Mouse (Mus musculus): ENCODE data around the gene Hinfp.
"Not testable (repeated sequence)": the region's sequence is repeated elsewhere in the genome, so short reads cannot be mapped to it uniquely, and the experiment has no call there.

Gene Hinfp

DNA sequence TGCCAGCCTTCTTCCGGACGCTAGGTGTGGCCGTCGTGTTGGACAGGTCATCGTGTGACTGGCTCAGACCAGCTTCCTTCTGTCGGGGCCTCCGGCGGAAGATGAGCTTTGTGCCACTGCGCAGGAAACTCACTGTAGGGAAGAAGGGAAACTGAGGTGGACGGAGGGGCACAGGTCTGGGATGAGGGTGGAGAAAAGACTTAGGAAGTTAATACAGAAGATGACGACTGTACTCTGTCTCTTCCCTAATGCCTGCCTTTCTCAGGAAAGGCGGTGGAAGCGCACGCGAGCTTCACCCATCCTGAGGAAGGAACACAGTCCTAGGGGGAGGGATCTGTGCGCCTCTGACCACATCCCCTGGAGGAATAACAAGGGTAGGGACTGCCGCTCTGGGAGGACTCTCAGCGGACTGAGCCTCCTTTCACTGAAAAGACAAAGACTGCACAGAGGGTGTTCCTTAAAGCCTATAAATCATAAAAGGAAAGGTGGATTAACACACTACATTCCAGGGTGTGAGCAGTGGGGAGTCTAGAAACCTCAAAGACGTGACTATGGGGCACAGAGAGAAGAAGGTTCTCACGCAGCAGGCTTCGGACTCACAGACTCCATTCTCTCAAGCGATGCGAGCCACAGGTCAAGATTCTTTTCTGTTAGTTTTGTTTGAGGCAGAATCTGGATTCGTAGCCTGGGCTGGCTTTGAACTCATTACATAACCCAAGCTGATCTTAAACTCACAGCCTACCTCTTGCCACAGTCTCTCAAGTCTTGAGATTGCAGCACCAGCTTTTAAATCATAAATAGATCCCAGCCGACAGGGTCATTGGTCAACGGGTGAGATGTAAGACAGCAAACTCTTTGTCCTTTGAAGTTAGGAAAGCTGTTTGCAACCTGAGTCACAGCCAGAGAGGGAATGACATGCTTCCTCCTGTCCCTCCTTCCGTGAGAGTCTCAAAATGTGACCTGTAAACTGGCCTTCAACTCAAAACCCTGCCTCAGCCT lies 6.0 kb upstream of the Hinfp start:
- DNase-seq (ENCODE audit: low spot score), result no peak

DNA sequence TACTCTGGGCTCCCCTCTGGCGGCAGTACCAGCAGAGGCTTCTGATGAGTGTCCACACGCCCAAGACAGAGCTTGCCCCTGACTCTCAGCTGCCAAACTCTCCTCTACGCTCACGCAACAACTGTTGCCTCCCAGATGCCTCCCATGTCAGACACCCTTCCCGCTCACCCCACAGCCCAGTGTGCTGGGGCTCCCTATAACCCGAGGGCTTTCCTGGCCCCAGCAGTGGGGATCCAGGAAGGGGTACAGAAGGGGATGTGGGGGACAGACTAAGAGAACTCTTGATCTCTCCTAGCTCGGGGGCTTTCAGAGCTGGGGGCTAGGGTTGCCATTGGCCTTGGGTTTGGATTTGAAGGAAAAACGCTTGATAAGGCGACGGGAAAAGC lies 5.3 kb upstream of the Hinfp start:
- no peak for DNase-seq (ENCODE audit: low spot score)

DNA sequence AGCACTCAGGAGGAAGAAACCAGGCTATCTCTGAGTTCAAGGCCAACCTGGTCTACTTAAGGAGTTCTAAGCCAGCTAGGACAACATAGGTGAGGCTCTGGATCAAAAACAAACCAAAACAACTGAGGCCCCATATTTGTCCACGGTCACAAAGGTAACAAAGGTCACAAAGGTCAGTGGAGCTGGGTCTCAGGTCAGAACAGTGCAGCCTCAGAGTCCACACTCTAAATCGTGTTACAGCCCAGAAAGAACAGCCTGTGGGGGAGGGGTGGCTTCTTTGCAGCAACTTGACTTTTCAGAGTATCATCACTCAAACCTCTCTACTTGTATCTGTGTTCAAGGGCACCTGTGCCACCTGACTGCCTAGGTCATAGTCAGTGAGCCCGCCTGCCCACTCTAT lies 4.3 kb upstream of the Hinfp start:
- no peak for DNase-seq (ENCODE audit: low spot score)

DNA sequence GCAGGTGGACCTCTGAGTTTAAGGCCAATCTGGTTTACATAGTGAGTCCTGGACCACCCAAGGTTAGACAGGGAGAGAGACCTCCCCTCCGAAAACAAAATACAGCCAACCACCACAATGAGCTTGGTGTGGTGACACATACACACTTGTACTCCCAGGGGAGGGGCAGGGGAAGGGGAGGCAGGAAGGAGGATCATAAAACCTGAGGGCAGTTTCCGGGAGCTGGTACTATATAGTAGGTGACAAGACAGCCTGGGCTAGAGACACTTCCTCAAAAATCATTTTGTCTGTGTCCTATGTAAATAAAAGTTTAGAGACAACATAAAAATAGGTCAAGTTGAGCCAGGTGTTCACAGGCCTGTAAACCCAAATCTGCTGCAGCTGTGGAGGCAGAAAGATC lies 1.8 kb upstream of the Hinfp start:
- DNase-seq (ENCODE audit: low spot score), result no peak

DNA sequence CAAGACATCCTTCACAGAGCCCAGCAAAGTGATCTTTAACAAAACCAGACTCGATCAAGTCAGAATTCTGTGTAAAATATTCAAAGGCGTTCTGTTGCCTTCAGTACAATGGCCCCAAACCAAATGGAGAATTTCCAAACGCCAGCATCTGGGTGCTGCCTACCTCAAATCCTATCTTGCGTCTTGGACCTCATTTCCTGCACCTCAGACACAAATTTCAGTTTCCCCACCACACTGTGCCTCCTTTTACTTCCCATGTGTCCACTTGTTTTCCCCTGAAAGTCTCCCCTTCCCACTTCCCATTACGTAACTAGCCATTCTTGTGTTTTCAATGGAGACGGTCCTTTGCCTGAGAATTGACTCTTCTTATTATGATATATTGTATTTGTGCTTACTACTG lies 1.1 kb upstream of the Hinfp start:
- DNase-seq (ENCODE audit: low spot score), result no peak

DNA sequence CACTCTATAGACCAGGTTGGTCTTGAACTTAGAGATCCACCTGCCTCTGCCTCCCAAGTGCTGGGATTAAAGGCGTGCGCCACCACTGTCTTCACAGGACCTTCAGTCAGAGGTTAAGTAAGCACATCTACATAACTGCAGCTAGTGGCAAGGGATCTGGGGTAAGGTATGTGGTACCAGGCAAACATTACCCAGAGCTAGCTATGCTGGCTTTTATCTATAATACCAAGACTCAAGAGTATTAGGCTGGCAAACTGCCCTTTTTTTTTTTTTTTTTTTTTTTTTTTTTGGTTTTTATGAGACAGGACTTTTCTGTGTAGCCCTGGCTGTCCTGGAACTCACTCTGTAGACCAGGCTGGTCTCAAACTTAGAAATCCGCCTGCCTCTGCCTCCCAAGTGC lies 5.5 kb downstream of the Hinfp start:
- DNase-seq (ENCODE audit: low spot score), result not testable (repeated sequence)

DNA sequence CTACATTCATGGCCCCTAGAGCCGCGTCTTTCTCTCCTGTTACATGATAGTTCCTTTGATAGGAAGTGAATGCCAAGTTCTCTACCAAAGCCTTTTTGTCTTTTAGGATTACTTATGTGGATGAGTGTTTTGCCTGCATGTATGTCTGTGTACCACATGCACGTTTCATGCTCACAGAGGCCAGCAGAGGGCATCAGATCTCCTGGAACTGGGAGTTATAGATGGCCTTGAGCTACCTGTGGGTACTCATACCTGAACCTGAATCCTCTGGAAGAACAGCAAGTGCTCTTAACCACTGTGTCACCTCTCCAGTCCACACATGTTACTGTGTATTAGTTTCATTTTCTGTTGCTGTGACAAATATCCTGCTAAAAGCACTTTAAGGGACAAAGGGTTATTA lies 13.0 kb downstream of the Hinfp start:
- no peak for DNase-seq (ENCODE audit: low spot score)

DNA sequence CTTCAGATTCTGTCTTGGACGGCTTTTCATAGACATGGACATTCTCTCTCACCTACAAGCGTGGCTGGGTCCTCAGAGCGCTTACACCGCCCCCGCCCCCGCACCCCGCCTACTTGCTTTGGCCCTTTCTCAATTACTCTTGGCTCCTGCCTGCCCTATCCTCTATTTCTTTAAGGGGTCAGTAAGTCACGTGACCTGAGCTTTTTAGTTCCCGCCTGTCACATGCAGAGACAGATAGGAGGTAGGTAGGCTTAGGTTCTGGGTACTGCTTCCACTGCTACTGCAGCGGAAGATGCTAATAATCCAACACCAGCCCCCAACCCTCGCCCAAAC lies 16.5 kb downstream of the Hinfp start:
- no peak for DNase-seq (ENCODE audit: low spot score)

DNA sequence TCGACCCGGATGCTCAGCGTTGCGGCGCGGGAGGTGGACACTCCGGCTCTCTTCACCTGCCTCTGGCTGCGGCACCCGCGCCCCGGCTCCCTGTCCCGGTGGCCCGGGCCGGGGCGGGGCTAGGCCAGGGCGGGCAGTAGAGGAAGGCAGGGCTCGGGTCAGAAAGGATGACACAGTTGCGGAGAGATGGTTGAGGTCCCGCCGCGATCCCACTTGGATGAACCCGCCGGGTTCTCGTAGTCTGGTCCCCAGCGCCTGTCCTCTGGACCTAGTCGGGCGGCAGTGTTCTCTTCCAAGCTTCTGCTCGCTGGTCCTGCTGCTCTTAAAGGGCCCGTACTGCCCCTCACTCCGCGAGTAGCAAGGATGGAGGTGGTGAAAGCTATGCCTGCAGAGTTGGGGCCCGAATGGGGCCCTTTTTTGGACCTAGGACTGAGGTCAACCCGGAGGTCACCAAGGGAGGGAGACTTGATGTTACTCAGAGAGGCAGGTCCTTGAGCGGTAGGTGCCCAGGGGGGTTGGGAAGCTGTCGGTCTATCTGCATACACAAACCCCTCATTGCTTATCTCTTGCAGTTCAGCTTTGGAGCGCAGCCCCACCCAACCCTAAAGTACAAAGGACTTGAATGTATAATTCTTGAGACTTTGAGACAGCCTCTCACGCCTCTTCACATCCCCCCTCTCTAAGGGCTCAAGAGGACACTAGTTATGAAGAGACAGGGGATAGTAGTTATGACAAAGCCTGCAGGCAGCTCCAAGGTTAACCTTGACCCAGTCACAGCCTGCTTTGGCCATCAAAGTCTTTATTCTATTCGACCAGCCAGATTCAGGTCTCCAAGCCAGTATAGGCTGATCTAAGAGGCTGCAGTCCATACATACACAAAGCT lies 17.2 kb downstream of the Hinfp start, which contains the start of gene Abcg4:
TSS of gene Abcg4 (minus strand) at position 540 of the 883 bp plus-strand sequence.
- DNase-seq (ENCODE audit: low spot score), result no peak

DNA sequence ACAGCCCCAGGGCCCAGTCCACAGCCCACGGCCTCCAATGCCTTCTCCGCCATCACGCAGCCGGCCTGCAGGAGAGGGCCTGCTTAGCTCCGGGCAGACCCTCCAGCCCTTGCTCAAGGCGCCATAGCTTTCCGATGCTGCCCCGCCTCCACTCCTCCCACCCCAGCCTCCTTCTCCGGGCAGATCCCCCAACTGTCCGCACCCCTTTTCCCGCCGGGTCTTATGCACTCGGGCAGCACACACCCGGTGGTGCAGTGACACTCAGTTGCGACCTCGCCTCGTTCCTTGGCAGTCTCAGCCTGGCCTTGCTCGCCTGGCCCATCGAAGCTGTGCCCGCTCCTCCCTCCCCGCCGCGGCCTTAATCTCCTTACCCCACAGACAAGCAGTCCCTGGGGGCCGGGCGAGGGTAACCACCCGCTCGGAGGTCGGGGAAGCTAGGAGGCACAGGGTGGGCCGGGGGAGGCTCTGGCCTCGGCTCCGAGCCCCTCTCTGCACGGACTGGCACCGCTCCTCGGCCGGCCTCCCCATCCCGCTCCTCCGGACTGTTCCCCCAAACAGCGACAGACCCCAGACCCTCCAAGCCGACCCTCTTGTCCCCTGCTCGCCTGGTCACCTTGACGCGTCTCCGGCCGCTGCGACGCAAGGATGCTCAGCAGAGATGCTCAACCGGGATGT lies 17.9 kb downstream of the Hinfp start:
- DNase-seq (ENCODE audit: low spot score), result peak; percentile 41

DNA sequence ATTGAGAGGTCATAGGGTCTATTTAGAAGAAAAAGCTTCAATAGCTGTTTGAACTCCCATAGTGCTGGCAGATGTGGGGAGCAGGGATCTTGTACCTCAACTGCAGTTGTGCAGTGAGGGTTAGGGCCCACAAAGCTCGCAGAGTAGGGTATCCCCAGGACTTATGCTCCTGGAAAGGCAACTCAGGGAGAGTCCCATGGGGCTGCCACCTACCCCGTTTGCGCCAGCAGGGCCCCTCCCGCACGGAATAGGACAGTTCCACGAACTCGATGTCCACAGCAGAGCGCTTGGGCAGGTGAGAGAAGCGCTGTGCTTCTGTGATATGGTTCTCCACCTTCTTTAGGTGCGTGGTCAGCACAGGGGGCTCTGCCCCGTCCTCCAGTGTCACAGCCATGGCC lies 18.5 kb downstream of the Hinfp start:
- DNase-seq (ENCODE audit: low spot score), result no peak

DNA sequence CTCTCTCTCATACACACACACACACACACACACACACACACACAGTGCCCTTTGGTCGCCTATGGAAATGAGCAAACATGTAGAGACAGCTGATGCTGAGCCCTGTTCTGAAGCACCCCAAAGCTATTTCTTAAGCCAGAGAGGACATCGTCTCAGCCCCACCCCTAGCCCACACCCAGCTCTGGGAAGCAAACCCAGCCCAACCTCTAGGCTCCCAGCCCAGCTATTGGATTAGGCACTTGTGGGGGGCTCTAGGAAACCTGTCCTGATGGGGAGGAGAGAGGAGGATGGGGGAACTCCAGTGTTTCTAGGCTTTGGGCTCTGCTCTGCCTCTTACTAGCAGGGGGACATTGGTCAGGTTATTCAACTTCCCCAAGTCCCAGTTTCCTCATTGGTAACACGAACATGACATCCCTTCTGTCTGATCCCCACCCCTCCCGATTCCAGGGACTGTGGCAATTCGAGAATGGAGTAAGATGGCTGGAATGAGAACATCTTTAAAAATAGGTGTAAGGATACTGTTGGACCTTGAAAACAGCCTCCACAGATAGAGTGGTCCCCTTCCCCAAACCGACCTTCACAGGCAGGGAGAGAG lies 19.1 kb downstream of the Hinfp start:
- no peak for DNase-seq (ENCODE audit: low spot score)

DNA sequence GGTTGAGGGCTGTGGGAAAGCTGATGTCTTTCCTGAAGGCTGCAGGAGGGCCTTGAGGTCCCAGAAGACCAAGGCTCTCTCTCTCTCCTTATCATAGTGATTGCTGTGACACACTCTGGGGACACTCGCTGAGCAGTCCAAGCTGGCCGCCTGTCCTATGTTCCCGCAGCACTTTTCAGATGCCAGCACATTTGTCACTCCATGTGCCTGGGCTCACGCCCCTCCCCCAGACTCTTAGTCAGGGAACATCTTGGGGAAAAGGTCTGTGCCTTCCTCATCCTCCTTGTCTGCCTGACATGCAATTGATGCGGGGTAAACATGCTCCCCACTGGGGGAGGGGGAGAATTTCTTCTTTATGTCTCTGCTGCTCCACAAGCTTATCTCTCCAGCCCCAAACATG lies 22.3 kb downstream of the Hinfp start:
- DNase-seq (ENCODE audit: low spot score), result no peak

DNA sequence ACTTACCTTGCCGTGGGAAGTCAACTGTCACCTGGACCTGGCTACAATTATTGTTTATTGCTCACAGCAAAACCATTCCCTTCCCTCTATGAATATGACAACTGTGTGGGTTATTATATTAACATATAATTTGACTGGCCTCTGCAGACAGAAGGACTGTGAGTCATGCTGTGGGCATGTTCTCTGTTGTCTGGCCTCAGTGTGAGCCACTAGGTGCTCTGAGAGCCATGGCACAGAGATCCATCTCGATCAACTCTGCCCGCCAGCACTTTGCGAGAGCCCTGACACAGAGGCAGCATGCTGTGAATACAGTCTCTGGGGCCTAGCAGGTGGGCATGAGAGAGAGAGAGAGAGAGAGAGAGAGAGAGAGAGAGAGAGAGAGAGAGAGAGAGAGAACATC lies 35.5 kb downstream of the Hinfp start:
- DNase-seq (ENCODE audit: low spot score), result no peak

DNA sequence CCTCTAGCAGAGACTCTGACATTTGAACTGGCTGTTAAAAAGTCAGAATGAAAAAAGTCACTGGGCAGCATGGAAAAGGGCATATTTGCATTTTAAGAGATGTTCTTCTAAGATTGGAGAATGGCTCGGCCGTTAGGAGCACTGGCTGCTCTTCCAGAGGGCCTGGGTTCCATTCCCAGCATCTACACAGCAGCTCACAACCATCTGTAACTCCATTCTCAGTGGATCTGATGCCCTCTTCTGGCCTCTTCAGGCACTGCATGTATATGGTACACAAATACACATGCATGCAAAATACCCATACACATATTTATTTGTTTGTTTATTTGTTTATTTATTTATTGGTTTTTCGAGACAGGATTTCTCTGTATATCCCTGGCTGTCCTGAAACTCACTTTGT lies 36.4 kb downstream of the Hinfp start:
- no peak for DNase-seq (ENCODE audit: low spot score)

DNA sequence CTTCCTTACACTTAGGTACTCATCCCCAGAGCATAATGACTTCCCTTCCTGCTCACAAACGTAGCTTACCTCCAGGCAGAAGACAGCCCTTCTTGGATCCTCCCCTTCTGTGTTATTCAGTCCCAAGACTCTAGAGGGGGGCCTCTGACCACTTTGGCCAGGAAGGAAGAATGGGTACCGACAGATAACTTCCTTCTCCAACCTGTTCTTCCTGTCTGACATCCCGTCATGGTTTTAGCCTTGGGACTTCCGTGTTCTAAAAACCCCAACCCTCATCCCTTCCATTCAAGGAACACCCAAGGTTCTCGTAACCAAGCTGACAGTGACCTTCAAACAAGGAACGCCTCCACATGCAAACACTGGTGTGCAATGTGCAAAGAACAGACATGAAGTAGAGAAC lies 37.0 kb downstream of the Hinfp start, which contains the start of gene Nlrx1:
TSS of gene Nlrx1 (minus strand) at position 168 of the 400 bp plus-strand sequence.
- DNase-seq (ENCODE audit: low spot score), result no peak

DNA sequence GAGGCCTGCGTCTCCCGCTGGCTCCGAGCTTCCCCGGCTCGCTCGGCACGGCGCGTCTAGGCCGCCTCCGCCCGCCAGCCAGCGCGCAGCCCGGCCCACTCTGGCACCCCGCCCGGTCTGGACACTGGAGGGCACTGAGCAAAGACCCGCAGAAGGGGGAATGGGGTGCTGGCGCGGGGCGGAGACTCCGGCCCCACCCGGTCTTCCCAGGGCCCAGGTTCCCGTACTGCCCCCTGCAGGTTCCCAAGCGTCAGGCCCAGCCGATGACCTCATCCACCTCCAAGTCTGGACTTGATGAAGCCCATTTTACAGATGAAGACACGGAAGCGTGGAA lies 37.5 kb downstream of the Hinfp start:
- DNase-seq (ENCODE audit: low spot score), result peak; percentile 85

DNA sequence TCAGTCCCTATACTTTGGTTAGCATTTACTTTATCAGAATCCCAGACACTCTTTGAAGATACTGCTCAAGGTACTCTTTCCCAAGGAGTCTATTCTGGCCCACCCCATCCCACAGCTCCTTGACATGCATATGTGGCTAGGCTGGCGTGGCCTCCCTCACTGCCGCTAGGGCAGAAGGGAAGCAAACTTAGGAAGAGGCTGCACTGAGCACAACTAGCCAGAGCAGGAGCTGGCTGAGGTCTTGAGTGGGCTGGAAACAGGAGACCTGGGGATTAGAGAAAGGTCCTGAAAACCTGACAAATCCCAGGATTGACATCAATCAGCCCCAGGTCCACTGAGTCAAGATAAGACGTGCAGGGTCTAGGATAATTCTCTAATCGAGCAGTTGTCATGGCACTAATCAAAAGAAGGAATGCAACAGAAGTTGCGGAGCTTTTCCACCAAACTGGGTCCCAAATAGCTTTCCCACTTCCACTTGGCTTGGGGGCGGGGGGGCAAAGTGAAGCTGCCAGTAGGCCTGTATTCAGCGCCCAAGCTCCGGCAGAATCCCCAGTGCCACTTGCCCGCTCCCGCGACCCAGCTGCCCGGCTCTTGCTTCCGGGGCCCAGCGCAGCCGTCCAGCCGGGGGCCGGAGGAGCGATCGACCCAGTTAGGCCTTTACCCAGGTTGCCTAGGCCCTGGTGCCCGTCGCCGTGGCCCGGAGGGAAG lies 38.0 kb downstream of the Hinfp start:
- no peak for DNase-seq (ENCODE audit: low spot score)

DNA sequence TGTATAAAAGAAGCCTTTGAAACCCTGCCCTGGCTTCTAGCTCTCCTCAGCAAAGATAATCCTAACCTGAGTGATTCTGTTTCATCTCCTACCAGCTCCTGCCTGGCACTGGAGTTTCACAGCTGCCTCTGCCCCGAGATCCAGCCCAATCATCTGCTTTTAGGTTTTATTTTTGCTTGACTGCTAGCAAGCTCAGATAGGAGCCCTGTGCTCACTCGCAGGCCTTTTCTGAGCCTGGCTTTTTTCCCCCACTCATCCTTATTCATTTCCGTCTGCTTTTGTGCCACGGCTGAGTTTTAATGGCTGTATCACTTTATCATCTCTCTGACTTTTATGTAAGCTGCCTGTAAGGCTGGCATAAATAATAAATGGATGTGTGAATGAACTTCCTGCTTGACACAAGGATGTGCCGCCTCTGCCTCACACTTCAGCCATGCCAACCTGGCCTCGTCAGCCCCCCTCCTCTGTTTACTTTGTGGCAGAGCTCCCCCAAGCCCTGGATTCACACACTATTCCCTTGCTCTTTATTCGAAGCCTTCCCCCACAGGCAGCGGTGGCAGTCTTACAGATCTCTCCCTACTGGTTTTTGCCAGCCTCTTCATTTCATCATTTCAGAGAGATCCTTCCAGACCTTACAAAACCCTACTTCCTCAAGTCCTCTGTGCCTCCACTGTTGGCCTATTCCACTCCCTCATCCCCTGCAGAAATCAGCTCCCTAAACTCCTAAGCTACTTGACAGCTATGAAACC lies 38.8 kb downstream of the Hinfp start:
- DNase-seq (ENCODE audit: low spot score), result no peak

DNA sequence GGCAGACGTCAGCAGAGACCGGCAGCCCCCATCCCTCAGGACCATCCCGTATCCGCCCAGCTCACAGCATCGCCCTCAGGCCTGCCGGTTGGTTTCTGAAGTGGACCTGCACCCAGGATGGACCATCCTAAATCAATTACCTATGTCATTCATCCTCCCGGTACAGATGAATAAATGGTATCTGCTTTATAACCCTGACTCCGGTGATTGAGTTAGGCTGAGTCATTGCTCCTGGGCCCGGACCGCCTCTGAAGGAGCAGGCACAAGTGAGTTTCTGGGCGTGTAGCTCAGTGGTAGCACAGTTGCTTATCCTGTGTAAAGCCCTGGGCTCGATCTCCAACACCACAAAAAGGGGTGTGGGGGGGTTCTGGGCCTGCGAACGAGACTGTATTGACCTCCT lies 44.1 kb downstream of the Hinfp start:
- no peak for DNase-seq (ENCODE audit: low spot score)

DNA sequence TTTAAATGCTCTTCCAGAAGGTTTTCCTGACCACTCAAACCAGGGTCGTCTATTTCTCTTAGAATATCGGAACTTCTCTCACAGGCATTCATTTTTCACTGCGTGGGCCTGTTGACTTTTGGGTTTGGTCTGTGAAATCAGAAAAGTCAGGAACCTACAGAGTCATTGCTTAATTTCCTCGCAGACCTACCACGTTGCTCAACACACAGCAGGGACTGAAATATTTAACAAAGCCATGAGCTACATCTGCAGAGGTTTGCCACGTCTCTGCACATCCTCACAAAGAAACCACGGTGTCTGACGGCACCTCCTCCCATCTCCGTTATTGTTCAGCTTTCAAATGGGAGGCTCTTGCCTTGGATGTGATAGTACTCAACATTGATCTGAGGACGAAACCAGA lies 46.5 kb downstream of the Hinfp start:
- no peak for DNase-seq (ENCODE audit: low spot score)

Measured in ovary, adult 18-20 months (tissue).